Mouse (Mus musculus): ENCODE measurements at regions not wholly inside any gene's neighbourhood (a gene's known extent, or its start where the extent isn't known, plus 50 kb on each side); places are given as distances from the start of the nearest gene placed in this dataset.

- in situ Hi-C loops (cut with MboI; ENCODE audit: low sequenced_read_pairs): no loop called here
These were observed 65.4 kb upstream of the Prickle1 start for GRCm38 (mm10) chr15:93660952-93661648.

GRCm38 (mm10) chr15:93657171-93657570 lies 61.5 kb upstream of the Prickle1 start:
- in situ Hi-C loops (cut with MboI; ENCODE audit: low sequenced_read_pairs): no loop called here

- in situ Hi-C loops (cut with MboI; ENCODE audit: low sequenced_read_pairs): no loop called here
These were observed 61.0 kb upstream of the Prickle1 start for GRCm38 (mm10) chr15:93656713-93657112.

DNA sequence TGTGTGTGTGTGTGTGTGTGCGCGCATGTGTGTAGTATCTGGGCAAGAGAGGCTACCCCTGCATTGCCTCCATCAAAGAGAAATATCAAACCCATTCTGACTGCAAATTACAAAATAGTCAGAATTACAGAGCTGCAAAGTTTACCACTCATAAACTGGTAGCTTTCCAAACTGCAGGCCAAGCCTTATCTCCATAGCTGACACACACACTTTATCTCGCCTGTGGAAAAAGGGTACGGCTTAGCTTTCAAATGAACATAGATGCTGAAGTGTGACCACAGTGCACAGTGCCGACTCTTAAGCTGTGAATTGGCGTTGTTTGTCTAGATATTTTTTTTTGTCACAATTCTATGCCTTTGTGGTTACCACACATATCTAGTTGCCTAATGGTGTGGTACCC lies 60.1 kb upstream of the Prickle1 start:
- in situ Hi-C loops (cut with MboI; ENCODE audit: low sequenced_read_pairs): no loop called here

DNA sequence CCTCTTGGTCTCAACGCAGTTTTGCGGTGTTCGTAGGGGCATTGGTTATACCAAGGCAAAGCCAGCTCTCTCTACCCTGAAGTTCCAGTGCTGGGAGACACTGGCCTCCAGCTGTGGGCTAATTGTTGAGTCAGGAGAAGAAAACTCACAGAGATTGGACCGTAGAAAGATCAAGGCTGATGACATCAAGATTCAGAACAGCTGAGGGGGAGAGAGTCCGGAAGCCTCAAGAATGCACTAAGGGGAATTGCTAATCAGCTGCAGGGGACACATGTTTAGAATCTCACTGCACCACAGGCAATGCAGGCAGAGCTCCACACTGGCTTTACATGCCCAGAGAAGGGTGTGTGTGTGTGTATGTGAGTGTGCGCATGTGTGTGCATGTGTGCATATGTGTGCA lies 59.6 kb upstream of the Prickle1 start:
- in situ Hi-C loops (cut with MboI; ENCODE audit: low sequenced_read_pairs): no loop called here

DNA sequence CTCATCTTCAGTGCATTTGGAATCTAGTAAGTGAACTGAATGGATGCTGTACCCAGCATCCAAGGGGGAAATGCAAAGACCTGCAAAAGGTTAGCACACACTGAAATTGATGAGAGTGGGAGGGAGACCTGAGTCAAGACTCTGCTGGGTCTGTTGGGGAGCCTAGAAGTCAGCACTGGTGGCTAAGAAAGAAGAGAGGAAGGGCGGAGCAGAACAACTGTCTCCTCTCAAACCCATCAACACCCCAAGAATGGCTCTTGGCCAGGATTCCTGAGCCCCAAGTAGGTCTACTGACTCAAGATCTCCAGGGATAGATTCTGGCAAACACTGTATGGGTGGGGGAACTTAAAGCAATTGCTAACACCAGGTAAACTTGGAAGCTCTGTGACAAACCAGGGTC lies 57.7 kb upstream of the Prickle1 start:
- in situ Hi-C loops (cut with MboI; ENCODE audit: low sequenced_read_pairs): no loop called here

DNA sequence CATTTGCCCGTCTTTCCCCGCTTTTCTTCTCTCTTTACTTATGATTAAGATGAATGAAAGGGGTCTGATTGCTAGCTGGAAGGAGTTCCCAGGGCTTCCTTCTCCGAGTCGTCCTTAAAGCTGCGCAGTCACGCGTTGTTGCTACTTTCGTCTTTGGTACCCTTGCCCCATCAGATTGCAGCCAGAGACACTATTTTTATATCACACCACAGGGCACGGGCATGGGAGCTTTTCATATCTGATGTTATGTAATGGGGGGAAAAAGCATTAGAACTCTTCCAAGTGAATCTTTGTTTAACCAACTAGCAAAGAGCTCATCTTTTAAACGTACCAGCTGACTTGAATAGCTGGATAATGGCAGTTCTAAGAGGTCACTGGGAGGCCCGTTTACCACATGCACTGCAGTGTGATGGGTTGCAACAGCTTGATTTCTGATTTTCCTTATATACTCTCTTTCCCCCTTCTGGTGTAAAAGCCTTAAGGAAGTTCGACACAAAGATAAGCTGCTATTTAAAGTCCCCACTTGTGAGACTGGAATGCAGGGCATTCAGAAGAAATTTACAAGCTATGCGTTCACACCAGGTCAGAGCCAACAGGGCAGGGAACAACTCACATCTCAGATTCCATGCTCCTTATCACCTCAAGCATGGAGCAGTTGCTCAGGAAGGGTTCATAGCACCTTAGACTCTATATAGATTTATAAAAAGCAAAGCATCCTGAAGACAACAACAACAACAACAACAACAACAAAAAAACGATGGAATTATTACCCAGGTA lies 55.5 kb upstream of the Prickle1 start:
- in situ Hi-C loops (cut with MboI; ENCODE audit: low sequenced_read_pairs): no loop called here

GRCm38 (mm10) chr15:93650009-93650522 lies 54.4 kb upstream of the Prickle1 start:
- in situ Hi-C loops (cut with MboI; ENCODE audit: low sequenced_read_pairs): no loop called here

GRCm38 (mm10) chr15:93648646-93649045 lies 53.0 kb upstream of the Prickle1 start:
- in situ Hi-C loops (cut with MboI; ENCODE audit: low sequenced_read_pairs): no loop called here

GRCm38 (mm10) chr15:93646820-93647219 lies 51.1 kb upstream of the Prickle1 start:
- in situ Hi-C loops (cut with MboI; ENCODE audit: low sequenced_read_pairs): no loop called here

- in situ Hi-C loops (cut with MboI; ENCODE audit: low sequenced_read_pairs): no loop called here
These were observed 50.3 kb upstream of the Prickle1 start for GRCm38 (mm10) chr15:93645950-93646349.

All from CH12F3 (cell line).